Comparison of ENCODE assay signal across 17 mouse cellular contexts in genomic region chr5:9014774-9015173, GRCm38 (mm10). TPM values are rescaled to one million over a fixed set of nuclear protein-coding genes. Genes with fewer than 3 reads are reported as not detected.
DNase-seq lines count a peak whose midpoint lies in the region; ATAC-seq and TF ChIP-seq lines count a peak whose summit lies in the region.
"Had no signal": no experiment of that assay in that cellular context is flagged by ENCODE, and none has a peak within 500 bp of the region (broad histone marks: within the 10 kb centered on the region; RNA-seq: fewer than 3 reads in every experiment).

No protein-coding gene starts in this region.

- no peak overlapping the region for H3K27ac ChIP-seq in kidney, adult 2 months (ENCODE audit: insufficient read depth, low read depth, low read length)
- H3K27ac ChIP-seq: embryonic facial prominence, embryonic 12.5 days; heart, embryonic 10.5 days; liver, embryonic 12.5 days had no signal

- H3K4me1 ChIP-seq in kidney, adult 2 months (ENCODE audit: control insufficient read depth, insufficient read depth, low read length) = peaks cover 3% of the 10 kb centered on the region; the same call in 1 of the 2 replicates
- H3K4me1 ChIP-seq: embryonic facial prominence, embryonic 12.5 days; heart, embryonic 10.5 days had no signal

- ATAC-seq in inflammation-experienced regulatory T-cells, adult 6 months = peak; percentile 44
- 0 out of 2 replicates have a peak, but pooled peaks have one; percentile 19 for ATAC-seq in neutrophil, adult 5-6 weeks (ENCODE audit: extremely low read depth, insufficient number of reproducible peaks, low FRiP score, poor library complexity, severe bottlenecking)
- ATAC-seq: forebrain, embryonic 14.5 days; liver, embryonic 12.5 days had no signal

- WGBS in kidney, adult 2 months = 64% methylated on average over 3 of the region's 3 CpGs

- peak; percentile 57 for DNase-seq in T-cell, adult 2 months (ENCODE audit: low spot score)
- DNase-seq in adrenal gland, adult 8-10 months = no peak
- DNase-seq in kidney, adult 2 months = no peak
- no peak for DNase-seq in lung, postnatal 25 days (ENCODE audit: low spot score)
- no peak for DNase-seq in layer of hippocampus, postnatal 36 days
- DNase-seq: cerebellum, adult 9-10 months; kidney, postnatal 36 days; lung, adult 2 months; midbrain, embryonic 14.5 days had no signal

- H3K36me3 ChIP-seq in kidney, adult 2 months (ENCODE audit: control insufficient read depth, insufficient read depth, low read length) = no peaks in the 10 kb centered on the region
- H3K36me3 ChIP-seq: embryonic facial prominence, embryonic 12.5 days; heart, embryonic 10.5 days; liver, embryonic 12.5 days had no signal

- no peak overlapping the region for H3K4me3 ChIP-seq in kidney, adult 2 months (ENCODE audit: insufficient read depth, low read depth, low read length)
- H3K4me3 ChIP-seq: embryonic facial prominence, embryonic 12.5 days; erythroblast, embryonic 14.5 days; heart, embryonic 10.5 days; liver, embryonic 12.5 days; myocyte had no signal

- no peaks in the 10 kb centered on the region for H3K27me3 ChIP-seq in kidney, adult 2 months (replicated peaks; ENCODE audit: control insufficient read depth, insufficient read depth, low read length)
- H3K27me3 ChIP-seq: embryonic facial prominence, embryonic 12.5 days; liver, embryonic 12.5 days had no signal

- no peak for TF ChIP-seq POLR2A in kidney, adult 2 months (IDR thresholded peaks at IDR 0.05; ENCODE audit: low read depth, low read length)

- TF ChIP-seq CTCF in kidney, adult 2 months (conservative IDR thresholded peaks at IDR 0.05; ENCODE audit: insufficient read depth, insufficient read length, low read depth, low read length) = no peak

RNA-seq across cellular contexts. Expression of gene Crot, which starts 17.6 kb away (rescaled TPM):
- 100 to 1,000 TPM in 1 of 3 experiments, 10 to 100 TPM in 2; 64.9 to 114 (median 81.6) TPM for polyA plus RNA-seq in inflammation-experienced regulatory T-cells, adult 6 months (2017; shearing (Covaris generic))
- total RNA-seq in neutrophil, adult 5-6 weeks (2017) = 43.8 and 44.7 TPM in 2 replicates
- total RNA-seq in adrenal gland, adult 8-10 months (2022) = 10 to 100 TPM; 32.4 to 45.8 (median 38.9) TPM
- 39.7 and 43.5 TPM in 2 replicates for polyA plus RNA-seq in kidney, adult 2 months (2012; rRNA removed)
- total RNA-seq in layer of hippocampus, postnatal 36 days (2021) = 10 to 100 TPM; 22.6 to 25.4 TPM
